Mouse (Mus musculus): ENCODE data around the gene Fem1a. TPM values are rescaled to one million over a fixed set of nuclear protein-coding genes. Genes with fewer than 3 reads are reported as not detected.

The Fem1a gene
- polyA plus RNA-seq, 1 experiment = 43.6 TPM

DNA sequence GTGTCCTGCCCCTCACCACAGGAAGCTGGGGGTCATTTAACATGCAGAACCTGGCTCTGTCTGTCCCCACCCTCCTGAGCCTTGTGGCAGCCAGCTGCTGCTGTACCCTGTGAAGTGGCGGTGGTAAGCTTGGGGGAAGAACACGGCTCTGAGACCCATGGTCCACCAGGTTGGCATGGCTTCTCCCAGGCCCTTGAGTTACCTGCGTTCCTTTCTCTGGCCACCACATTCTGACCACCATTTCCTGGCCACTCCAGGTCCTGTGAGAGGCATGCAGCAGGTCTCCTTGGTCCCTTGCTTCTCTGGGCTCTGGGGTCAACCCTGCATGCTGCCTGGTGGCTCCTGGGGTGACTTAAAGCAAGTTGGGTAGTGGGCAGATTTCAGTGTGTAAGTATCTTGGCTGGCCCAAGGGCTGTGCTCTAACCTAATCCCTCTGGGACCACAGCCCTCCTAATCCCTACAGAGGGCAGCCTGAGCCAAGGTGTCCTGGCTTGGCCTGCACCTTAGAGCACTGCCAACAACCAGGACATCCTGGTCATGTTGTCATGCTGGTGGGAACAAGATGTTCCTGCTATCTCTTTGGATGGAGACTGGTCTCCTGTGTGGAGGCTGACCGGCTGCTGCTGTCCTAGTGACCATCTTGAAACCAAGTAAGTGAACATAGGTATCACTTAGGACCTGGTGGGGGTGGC lies 36.1 kb downstream of the Fem1a start, which contains the start of gene Plin3:
Gene Plin3 (minus strand): TSS at position 343 of the 692 bp plus-strand sequence.
- Histone ChIP-seq H3ac (ENCODE audit: control insufficient read depth, insufficient read length) (no peak within 1 kb of the TSS), H3K27me3 (ENCODE audit: control insufficient read depth, insufficient read depth, insufficient read length) (no peaks in the 10 kb centered on the region), H3K79me2 (ENCODE audit: control insufficient read depth, insufficient read depth) (peaks cover 11% of the 10 kb centered on the region), H3K36me3 (ENCODE audit: control insufficient read depth, insufficient read depth) (no peaks in the 10 kb centered on the region), H3K4me2 (ENCODE audit: low read depth) (no peak within 1 kb of the TSS), H3K4me3 (no peak within 1 kb of the TSS)
- TF ChIP-seq E2F4 (IDR thresholded peaks at IDR 0.05; ENCODE audit: insufficient read depth) (no peak), CEBPB (IDR thresholded peaks at IDR 0.05; ENCODE audit: insufficient read depth, poor library complexity, severe bottlenecking) (no peak), MAX (IDR thresholded peaks at IDR 0.05; ENCODE audit: low read depth) (no peak), TCF3 (IDR thresholded peaks at IDR 0.05; ENCODE audit: insufficient read length, low read depth) (no peak), MYOD1 (IDR thresholded peaks at IDR 0.05; ENCODE audit: control insufficient read depth in 1 of 3, insufficient read length in 2 of 3, low read depth in 2 of 3) (no peak), TCF12 (IDR thresholded peaks at IDR 0.05; ENCODE audit: insufficient read depth, poor library complexity, severe bottlenecking) (no peak), MYOG (IDR thresholded peaks at IDR 0.05; ENCODE audit: control insufficient read depth in 1 of 3, insufficient read depth in 1 of 3, insufficient read length in 2 of 3, low read depth in 2 of 3) (no peak), REST (IDR thresholded peaks at IDR 0.05; ENCODE audit: insufficient read depth, insufficient read length) (no peak), SRF (IDR thresholded peaks at IDR 0.05; ENCODE audit: control insufficient read depth, insufficient read length, low read depth) (no peak), USF1 (IDR thresholded peaks at IDR 0.05; ENCODE audit: low read depth) (no peak), POLR2A (IDR thresholded peaks at IDR 0.05; ENCODE audit: insufficient read length, low read depth) (no peak), POLR2AphosphoS2 (IDR thresholded peaks at IDR 0.05; ENCODE audit: insufficient read length, low read depth) (no peak)

DNA sequence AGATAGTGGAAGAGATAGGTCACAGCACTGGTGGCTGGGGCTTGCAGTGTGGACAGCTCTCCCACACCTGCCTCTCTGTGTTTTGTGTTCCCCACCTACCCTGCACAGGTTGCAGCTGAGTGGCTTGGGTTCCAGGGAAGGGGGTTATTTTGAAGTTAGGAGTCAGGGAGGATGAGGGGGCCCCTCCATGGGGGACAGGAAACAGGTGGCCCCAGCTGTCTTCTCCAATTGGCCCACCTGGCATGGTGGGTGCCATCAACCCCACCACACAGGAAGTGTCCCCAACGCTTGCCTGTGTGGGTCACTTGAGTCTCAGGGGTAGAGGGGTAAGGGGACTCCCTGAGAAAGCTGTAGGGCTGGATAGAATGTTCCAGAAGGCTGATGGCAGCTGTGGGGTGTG lies 36.7 kb downstream of the Fem1a start:
- Histone ChIP-seq H3K79me2 (ENCODE audit: control insufficient read depth, insufficient read depth) (peaks cover 5% of the 10 kb centered on the region), H3ac (ENCODE audit: control insufficient read depth, insufficient read length) (no peak overlapping the region), H3K4me3 (no peak overlapping the region), H3K4me2 (ENCODE audit: low read depth) (no peak overlapping the region), H3K36me3 (ENCODE audit: control insufficient read depth, insufficient read depth) (no peaks in the 10 kb centered on the region), H3K27me3 (ENCODE audit: control insufficient read depth, insufficient read depth, insufficient read length) (no peaks in the 10 kb centered on the region)
- TF ChIP-seq MYOG (IDR thresholded peaks at IDR 0.05; ENCODE audit: control insufficient read depth in 1 of 3, insufficient read depth in 1 of 3, insufficient read length in 2 of 3, low read depth in 2 of 3) (peak in 1 of 3 experiments; percentile 33), CEBPB (IDR thresholded peaks at IDR 0.05; ENCODE audit: insufficient read depth, poor library complexity, severe bottlenecking) (no peak), TCF3 (IDR thresholded peaks at IDR 0.05; ENCODE audit: insufficient read length, low read depth) (no peak), MYOD1 (IDR thresholded peaks at IDR 0.05; ENCODE audit: control insufficient read depth in 1 of 3, insufficient read length in 2 of 3, low read depth in 2 of 3) (peak in 1 of 3 experiments; percentile 25)

DNA sequence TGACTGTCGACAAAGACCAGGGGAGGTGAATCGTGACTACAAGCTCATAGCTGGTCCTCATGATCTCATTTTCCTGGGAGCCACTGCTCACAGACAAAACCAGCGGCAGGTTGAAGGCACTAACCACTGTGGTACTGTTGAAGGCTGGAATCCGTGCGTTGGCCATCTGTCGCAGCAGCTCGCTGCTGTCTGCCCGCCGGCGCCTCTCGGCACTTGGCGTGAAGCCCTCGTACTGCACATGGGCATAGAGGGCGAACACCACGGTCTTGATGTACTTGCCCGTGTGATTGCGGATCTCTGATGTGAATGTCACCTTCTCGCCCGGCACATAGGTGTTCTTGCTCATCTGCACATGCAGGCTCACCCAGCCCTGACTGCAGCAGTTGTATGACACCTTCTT lies 37.6 kb downstream of the Fem1a start:
- no peak for TF ChIP-seq MAX (IDR thresholded peaks at IDR 0.05; ENCODE audit: low read depth)
- no peak for TF ChIP-seq USF1 (IDR thresholded peaks at IDR 0.05; ENCODE audit: low read depth)
- TF ChIP-seq MYOG (IDR thresholded peaks at IDR 0.05; ENCODE audit: control insufficient read depth in 1 of 3, insufficient read depth in 1 of 3, insufficient read length in 2 of 3, low read depth in 2 of 3) = no peak
- TF ChIP-seq E2F4 (IDR thresholded peaks at IDR 0.05; ENCODE audit: insufficient read depth) = no peak
- no peak for TF ChIP-seq SRF (IDR thresholded peaks at IDR 0.05; ENCODE audit: control insufficient read depth, insufficient read length, low read depth)
- no peak for TF ChIP-seq POLR2A (IDR thresholded peaks at IDR 0.05; ENCODE audit: insufficient read length, low read depth)
- no peak for TF ChIP-seq CEBPB (IDR thresholded peaks at IDR 0.05; ENCODE audit: insufficient read depth, poor library complexity, severe bottlenecking)
- TF ChIP-seq REST (IDR thresholded peaks at IDR 0.05; ENCODE audit: insufficient read depth, insufficient read length) = no peak
- no peak for TF ChIP-seq TCF12 (IDR thresholded peaks at IDR 0.05; ENCODE audit: insufficient read depth, poor library complexity, severe bottlenecking)
- TF ChIP-seq TCF3 (IDR thresholded peaks at IDR 0.05; ENCODE audit: insufficient read length, low read depth) = no peak
- H3ac ChIP-seq (ENCODE audit: control insufficient read depth, insufficient read length) = no peak overlapping the region
- H3K27me3 ChIP-seq (ENCODE audit: control insufficient read depth, insufficient read depth, insufficient read length) = no peaks in the 10 kb centered on the region
- H3K4me2 ChIP-seq (ENCODE audit: low read depth) = no peak overlapping the region
- H3K4me3 ChIP-seq = no peak overlapping the region
- H3K36me3 ChIP-seq (ENCODE audit: control insufficient read depth, insufficient read depth) = no peaks in the 10 kb centered on the region
- no peaks in the 10 kb centered on the region for H3K79me2 ChIP-seq (ENCODE audit: control insufficient read depth, insufficient read depth)

DNA sequence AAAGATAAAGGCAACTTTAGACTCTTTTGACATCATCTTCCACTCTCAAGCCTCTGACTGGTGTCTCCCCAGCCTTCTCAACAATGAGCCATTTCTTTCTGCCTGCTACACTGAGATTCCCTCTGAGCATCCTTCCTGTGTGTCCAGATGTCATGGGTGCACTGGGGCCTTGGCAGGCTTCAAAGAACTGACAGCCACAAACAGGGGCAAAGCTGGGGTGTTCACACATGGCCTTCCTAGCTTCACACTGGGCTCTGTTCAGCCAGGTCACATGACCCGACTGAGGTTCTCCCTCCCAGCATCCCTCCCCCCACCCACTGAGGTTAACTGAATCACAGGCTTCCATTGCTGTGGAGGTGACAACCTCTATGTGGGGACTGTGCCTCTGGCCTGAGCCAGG lies 39.6 kb downstream of the Fem1a start:
- no peak overlapping the region for H3ac ChIP-seq (ENCODE audit: control insufficient read depth, insufficient read length)
- no peaks in the 10 kb centered on the region for H3K79me2 ChIP-seq (ENCODE audit: control insufficient read depth, insufficient read depth)
- no peaks in the 10 kb centered on the region for H3K36me3 ChIP-seq (ENCODE audit: control insufficient read depth, insufficient read depth)
- no peak overlapping the region for H3K4me3 ChIP-seq
- H3K4me2 ChIP-seq (ENCODE audit: low read depth) = no peak overlapping the region
- H3K27me3 ChIP-seq (ENCODE audit: control insufficient read depth, insufficient read depth, insufficient read length) = no peaks in the 10 kb centered on the region
- TF ChIP-seq USF1 (IDR thresholded peaks at IDR 0.05; ENCODE audit: low read depth) = peak; percentile 14
- TF ChIP-seq REST (IDR thresholded peaks at IDR 0.05; ENCODE audit: insufficient read depth, insufficient read length) = no peak
- TF ChIP-seq POLR2A (IDR thresholded peaks at IDR 0.05; ENCODE audit: insufficient read length, low read depth) = no peak
- TF ChIP-seq MYOD1 (IDR thresholded peaks at IDR 0.05; ENCODE audit: control insufficient read depth in 1 of 3, insufficient read length in 2 of 3, low read depth in 2 of 3) = no peak

DNA sequence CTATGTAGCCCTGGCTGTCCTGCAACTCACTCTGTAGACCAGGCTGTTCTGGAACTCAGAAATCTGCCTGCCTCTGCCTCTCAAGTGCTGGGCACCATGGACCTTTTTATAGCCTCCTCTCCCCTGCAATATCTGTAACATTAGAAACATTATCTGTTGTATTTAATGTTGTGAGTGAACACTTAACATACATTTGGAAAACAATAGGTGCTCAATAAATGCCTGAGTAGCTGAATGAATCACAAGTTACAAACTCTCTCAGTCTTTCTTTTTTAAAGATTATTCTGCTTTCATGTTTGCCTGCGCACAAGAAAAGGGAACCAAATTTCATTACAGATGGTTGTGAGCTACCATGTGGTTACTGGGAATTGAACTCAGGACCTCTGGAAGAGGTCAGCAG lies 41.6 kb downstream of the Fem1a start:
- Histone ChIP-seq H3ac (ENCODE audit: control insufficient read depth, insufficient read length) (no peak overlapping the region), H3K27me3 (ENCODE audit: control insufficient read depth, insufficient read depth, insufficient read length) (no peaks in the 10 kb centered on the region), H3K79me2 (ENCODE audit: control insufficient read depth, insufficient read depth) (no peaks in the 10 kb centered on the region), H3K4me3 (no peak overlapping the region), H3K36me3 (ENCODE audit: control insufficient read depth, insufficient read depth) (no peaks in the 10 kb centered on the region), H3K4me2 (ENCODE audit: low read depth) (no peak overlapping the region)
- TF ChIP-seq REST (IDR thresholded peaks at IDR 0.05; ENCODE audit: insufficient read depth, insufficient read length) (no peak), TCF12 (IDR thresholded peaks at IDR 0.05; ENCODE audit: insufficient read depth, poor library complexity, severe bottlenecking) (no peak), POLR2AphosphoS2 (IDR thresholded peaks at IDR 0.05; ENCODE audit: insufficient read length, low read depth) (no peak), USF1 (IDR thresholded peaks at IDR 0.05; ENCODE audit: low read depth) (no peak), SRF (IDR thresholded peaks at IDR 0.05; ENCODE audit: control insufficient read depth, insufficient read length, low read depth) (no peak), POLR2A (IDR thresholded peaks at IDR 0.05; ENCODE audit: insufficient read length, low read depth) (no peak), MAX (IDR thresholded peaks at IDR 0.05; ENCODE audit: low read depth) (no peak), MYOG (IDR thresholded peaks at IDR 0.05; ENCODE audit: control insufficient read depth in 1 of 3, insufficient read depth in 1 of 3, insufficient read length in 2 of 3, low read depth in 2 of 3) (no peak), TCF3 (IDR thresholded peaks at IDR 0.05; ENCODE audit: insufficient read length, low read depth) (no peak), E2F4 (IDR thresholded peaks at IDR 0.05; ENCODE audit: insufficient read depth) (no peak), CEBPB (IDR thresholded peaks at IDR 0.05; ENCODE audit: insufficient read depth, poor library complexity, severe bottlenecking) (no peak), MYOD1 (IDR thresholded peaks at IDR 0.05; ENCODE audit: control insufficient read depth in 1 of 3, insufficient read length in 2 of 3, low read depth in 2 of 3) (no peak)
